Mouse (Mus musculus): ENCODE results near the gene Vps8.

DNA sequence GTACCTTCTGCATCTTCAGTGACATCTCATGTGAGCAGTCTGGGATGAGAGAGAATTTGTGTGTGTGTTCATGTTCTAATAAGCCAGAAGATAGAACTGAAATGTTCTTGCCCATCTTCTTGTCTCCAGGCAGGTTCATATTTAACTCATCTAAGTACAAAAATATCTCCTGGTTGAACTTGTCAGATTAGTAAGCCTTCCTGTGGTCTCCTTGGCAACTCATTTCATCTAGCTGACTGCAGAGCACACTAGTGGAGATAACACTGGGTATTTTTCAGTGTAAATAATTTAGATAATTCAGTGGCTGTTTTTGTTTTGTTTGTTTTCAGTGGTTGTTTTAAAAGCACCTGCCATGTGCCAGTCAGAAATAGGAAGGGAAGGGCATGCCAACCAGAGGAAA is 96.9 kb downstream of the Vps8 start:
- no peak for TF ChIP-seq CTCF (IDR thresholded peaks at IDR 0.05; ENCODE audit: extremely low read depth, insufficient read depth, insufficient read length, insufficient replicate concordance)
- no peak for TF ChIP-seq POLR2A (IDR thresholded peaks at IDR 0.05; ENCODE audit: low read depth, low read length)

Data from spleen, adult 2 months (tissue).